Mouse (Mus musculus) intestine, embryonic 16.5 days (tissue): ENCODE data around the gene Ist1. TPM values are rescaled to one million over a fixed set of nuclear protein-coding genes. Genes with fewer than 3 reads are reported as not detected.

ENCODE experiments used
- ATAC-seq: fragments of 200-750 bp; cut with Nextera tagmentation; 2 replicates; pipeline ENCODE4 v1.8.0; 2017; ENCODE audit warnings: moderate TSS enrichment, moderate library complexity
- H3K27ac ChIP-seq: fragments of 300-500 bp; sonication (generic); 2 replicates; pipeline ENCODE4 v1.5.1; 2014; ENCODE audit warnings: mild to moderate bottlenecking, low read length
- H3K27me3 ChIP-seq: fragments of 300-500 bp; sonication (generic); replicated peaks from 2 replicates; pipeline ENCODE4 v1.6.1; 2014; ENCODE audit warnings: low read length, control low read depth, mixed read lengths; ENCODE audit not compliant: control insufficient read depth, insufficient read depth
- H3K36me3 ChIP-seq: fragments of 300-500 bp; sonication (generic); 2 replicates; pipeline ENCODE4 v1.6.1; 2014; ENCODE audit warnings: low read length, control low read depth; ENCODE audit not compliant: control insufficient read depth, insufficient read depth
- H3K4me1 ChIP-seq: fragments of 300-500 bp; sonication (generic); 2 replicates; pipeline ENCODE4 v1.6.1; 2014; ENCODE audit warnings: low read length, control low read depth, mixed read lengths; ENCODE audit not compliant: control insufficient read depth, insufficient read depth
- H3K4me2 ChIP-seq: fragments of 300-500 bp; sonication (generic); 2 replicates; pipeline ENCODE4 v1.6.1; 2014; ENCODE audit warnings: low read depth, low read length, control low read depth
- H3K4me3 ChIP-seq: fragments of 300-500 bp; sonication (generic); 2 replicates; pipeline ENCODE4 v1.5.1; 2014; ENCODE audit warnings: mild to moderate bottlenecking, low read length
- H3K9ac ChIP-seq: fragments of 300-500 bp; sonication (generic); 2 replicates; pipeline ENCODE4 v1.6.1; 2014; ENCODE audit warnings: low read depth, low read length
- H3K9me3 ChIP-seq: fragments of 300-500 bp; sonication (generic); 2 replicates; pipeline ENCODE4 v1.6.1; 2016; ENCODE audit warnings: low read length, control low read depth; ENCODE audit not compliant: control insufficient read depth
- WGBS: fragments of 180-500 bp; shearing (Covaris S2); extraction: QIAGEN DNeasy Blood & Tissue Kit; methylation state at CpG from one replicate; pipeline ENCODE4 v1.1.7; 2014; 5-methylcytosine and 5-hydroxymethylcytosine counted together
- polyA plus RNA-seq: library from polyadenylated mRNA; unstranded; fragments of >200 nt; fragmentation: Nextera tagmentation; extraction: Ambion mirVana; gene quantifications from 2 replicates; pipeline ENCODE4 v1.2.1, GENCODE M21; 2015

Gene Ist1
- 122 and 128 TPM in 2 replicates for polyA plus RNA-seq

- Histone ChIP-seq H3K4me3 (peak within 1 kb of the TSS; percentile 98), H3K4me1 (peaks cover 22% of the 10 kb centered on the region), H3K4me2 (peak within 1 kb of the TSS; percentile 86), H3K9ac (peak within 1 kb of the TSS; percentile 97), H3K27ac (peak within 1 kb of the TSS; percentile 80), H3K36me3 (no peaks in the 10 kb centered on the region), H3K27me3 (no peaks in the 10 kb centered on the region), H3K9me3 (no peaks in the 10 kb centered on the region)
- under 1% methylated on average over 57 of the region's 57 CpGs for WGBS
- ATAC-seq: peak; percentile 99
Observed at GRCm38 (mm10) chr8:109693146-109693900, at the start of gene Ist1. Ist1 (minus strand) TSS chr8:109693260.

GRCm38 (mm10) chr8:109738049-109738380 is 45.0 kb upstream of the Ist1 start:
- H3K4me2 ChIP-seq: peak overlapping the region; percentile 86
- H3K36me3 ChIP-seq: no peaks in the 10 kb centered on the region
- no peaks in the 10 kb centered on the region for H3K27me3 ChIP-seq
- H3K27ac ChIP-seq: no peak overlapping the region
- peak overlapping the region; percentile 99 for H3K4me3 ChIP-seq
- WGBS: 71% methylated on average over 1 of the region's 1 CpGs
- H3K4me1 ChIP-seq: peaks cover 9% of the 10 kb centered on the region
- ATAC-seq: no peak
- H3K9me3 ChIP-seq: no peaks in the 10 kb centered on the region
- H3K9ac ChIP-seq: peak overlapping the region; percentile 98

- peak within 1 kb of the TSS; percentile 98 for H3K9ac ChIP-seq
- peak; percentile 88 for ATAC-seq
- peak within 1 kb of the TSS; percentile 51 for H3K27ac ChIP-seq
- no peaks in the 10 kb centered on the region for H3K9me3 ChIP-seq
- peaks cover 2% of the 10 kb centered on the region; the same call in 1 of the 2 replicates for H3K36me3 ChIP-seq
- peak within 1 kb of the TSS; percentile 86 for H3K4me2 ChIP-seq
- 0% methylated on average over 52 of the region's 59 CpGs for WGBS
- H3K27me3 ChIP-seq: no peaks in the 10 kb centered on the region
- peaks cover 9% of the 10 kb centered on the region for H3K4me1 ChIP-seq
- H3K4me3 ChIP-seq: peak within 1 kb of the TSS; percentile 99
Observed at GRCm38 (mm10) chr8:109737237-109738048, 44.4 kb upstream of the Ist1 start, which contains the start of gene Atxn1l. Atxn1l (minus strand) TSS chr8:109737739.

- WGBS: 8% methylated on average over 8 of the region's 8 CpGs
- ATAC-seq: peak; percentile 31
- peak overlapping the region; percentile 51; the same call in 1 of the 2 replicates for H3K27ac ChIP-seq
- H3K4me1 ChIP-seq: peaks cover 9% of the 10 kb centered on the region
- H3K4me2 ChIP-seq: peak overlapping the region; percentile 86
- peak overlapping the region; percentile 98 for H3K9ac ChIP-seq
- H3K9me3 ChIP-seq: no peaks in the 10 kb centered on the region
- peaks cover 5% of the 10 kb centered on the region; the same call in 1 of the 2 replicates for H3K36me3 ChIP-seq
- peak overlapping the region; percentile 99 for H3K4me3 ChIP-seq
- H3K27me3 ChIP-seq: no peaks in the 10 kb centered on the region
Observed at GRCm38 (mm10) chr8:109736819-109737218, 43.8 kb upstream of the Ist1 start.

- H3K27me3 ChIP-seq: no peaks in the 10 kb centered on the region
- H3K27ac ChIP-seq: no peak overlapping the region
- WGBS: 90% methylated on average over 3 of the region's 3 CpGs
Observed at GRCm38 (mm10) chr8:109734018-109734417, 41.0 kb upstream of the Ist1 start.

GRCm38 (mm10) chr8:109731012-109731411 is 38.0 kb upstream of the Ist1 start:
- H3K9me3 ChIP-seq: no peaks in the 10 kb centered on the region
- no peaks in the 10 kb centered on the region for H3K27me3 ChIP-seq
- H3K9ac ChIP-seq: no peak overlapping the region
- WGBS: 82% methylated on average over 3 of the region's 3 CpGs
- H3K36me3 ChIP-seq: peaks cover 5% of the 10 kb centered on the region; the same call in 1 of the 2 replicates
- H3K27ac ChIP-seq: no peak overlapping the region
- no peak overlapping the region for H3K4me3 ChIP-seq
- no peak overlapping the region for H3K4me2 ChIP-seq
- H3K4me1 ChIP-seq: peaks cover under 1% of the 10 kb centered on the region
- ATAC-seq: no peak

More at GRCm38 (mm10) chr8:109734018-109734417, 41.0 kb upstream of the Ist1 start:
- no peak overlapping the region for H3K4me2 ChIP-seq
- no peaks in the 10 kb centered on the region for H3K9me3 ChIP-seq
- no peak for ATAC-seq
- H3K36me3 ChIP-seq: peaks cover 5% of the 10 kb centered on the region; the same call in 1 of the 2 replicates
- peaks cover 9% of the 10 kb centered on the region for H3K4me1 ChIP-seq
- H3K4me3 ChIP-seq: no peak overlapping the region
- no peak overlapping the region for H3K9ac ChIP-seq

GRCm38 (mm10) chr8:109725106-109725505 is 32.0 kb upstream of the Ist1 start:
- WGBS: 89% methylated on average over 3 of the region's 3 CpGs

GRCm38 (mm10) chr8:109714961-109715360 is 21.9 kb upstream of the Ist1 start:
- ATAC-seq: no peak
- no peaks in the 10 kb centered on the region for H3K9me3 ChIP-seq
- no peak overlapping the region for H3K27ac ChIP-seq
- no peak overlapping the region for H3K4me2 ChIP-seq
- peaks cover 9% of the 10 kb centered on the region for H3K36me3 ChIP-seq
- no peak overlapping the region for H3K9ac ChIP-seq
- no peak overlapping the region for H3K4me3 ChIP-seq
- H3K27me3 ChIP-seq: no peaks in the 10 kb centered on the region
- H3K4me1 ChIP-seq: no peaks in the 10 kb centered on the region
- 90% methylated on average over 5 of the region's 5 CpGs for WGBS

More at GRCm38 (mm10) chr8:109725106-109725505, 32.0 kb upstream of the Ist1 start:
- H3K27me3 ChIP-seq: no peaks in the 10 kb centered on the region
- ATAC-seq: no peak
- no peak overlapping the region for H3K4me2 ChIP-seq
- H3K9ac ChIP-seq: no peak overlapping the region
- no peak overlapping the region for H3K27ac ChIP-seq
- no peaks in the 10 kb centered on the region for H3K9me3 ChIP-seq
- peaks cover 24% of the 10 kb centered on the region for H3K36me3 ChIP-seq
- no peak overlapping the region for H3K4me3 ChIP-seq
- no peaks in the 10 kb centered on the region for H3K4me1 ChIP-seq

GRCm38 (mm10) chr8:109712521-109712920 is 19.5 kb upstream of the Ist1 start:
- Histone ChIP-seq H3K27ac (no peak overlapping the region), H3K9ac (no peak overlapping the region), H3K4me1 (0 out of 2 replicates have a peak, but pooled peaks cover 2% of the 10 kb centered on the region), H3K36me3 (peaks cover 5% of the 10 kb centered on the region), H3K9me3 (no peaks in the 10 kb centered on the region), H3K27me3 (no peaks in the 10 kb centered on the region), H3K4me2 (no peak overlapping the region), H3K4me3 (no peak overlapping the region)
- ATAC-seq: no peak
- WGBS: 94% methylated on average over 1 of the region's 1 CpGs
